Mouse (Mus musculus) cerebellum, adult 2 months (tissue): ENCODE data around the gene Lyst.

ENCODE experiments used
- CTCF ChIP-seq: fragments of 200-500 bp; IDR thresholded peaks from 2 replicates; pipeline ENCODE4 v1.5.1; 2011; ENCODE audit warnings: low read depth, mild to moderate bottlenecking, control low read depth, low read length, moderate library complexity, borderline replicate concordance; ENCODE audit not compliant: insufficient read depth
- POLR2A ChIP-seq: fragments of 200-500 bp; IDR thresholded peaks from 2 replicates; pipeline ENCODE4 v1.6.1; 2011; ENCODE audit warnings: low read length, control low read depth, borderline replicate concordance; ENCODE audit not compliant: insufficient read depth

- TF ChIP-seq CTCF (no peak), POLR2A (no peak)
Observed at GRCm38 (mm10) chr13:13745911-13746310, 155.7 kb downstream of the Lyst start.
